Mouse (Mus musculus) midbrain, embryonic 12.5 days (tissue): ENCODE measurements around the gene Cd40lg. TPM values are rescaled to one million over a fixed set of nuclear protein-coding genes. Genes with fewer than 3 reads are reported as not detected.

ENCODE experiments used
- polyA plus RNA-seq: library from polyadenylated mRNA; unstranded; fragments of >200 nt; fragmentation: Nextera tagmentation; extraction: Ambion mirVana; gene quantifications from 2 replicates; pipeline ENCODE4 v1.2.1, GENCODE M21; 2016

Cd40lg gene
- polyA plus RNA-seq, 1 experiment from 2014 or later: not detected

Other genes starting within 250 kb of the Cd40lg start
- not detected in 2 replicates for gene Brs3, start 169.1 kb upstream of the Cd40lg start, polyA plus RNA-seq
- 92.2 and 101 TPM in 2 replicates for gene Htatsf1, start 158.6 kb upstream of the Cd40lg start, polyA plus RNA-seq
- gene Vgll1, start 124.0 kb upstream of the Cd40lg start, polyA plus RNA-seq: 0.28 TPM in 1 of 2 replicates, not detected in the other
- 6.6 and 7.5 TPM in 2 replicates for gene Arhgef6, start 126.6 kb downstream of the Cd40lg start, polyA plus RNA-seq
- gene Rbmx, start 180.9 kb downstream of the Cd40lg start, polyA plus RNA-seq: 268 and 280 TPM in 2 replicates
- not detected in 2 replicates for gene Gm364, start 197.0 kb downstream of the Cd40lg start, polyA plus RNA-seq